Mouse (Mus musculus) testis, adult 2 months (tissue): Measurements from ENCODE around the gene 9930022D16Rik. TPM values are rescaled to one million over a fixed set of nuclear protein-coding genes. Genes with fewer than 3 reads are reported as not detected.

Source experiments
- H3K27ac ChIP-seq: fragments of 200-500 bp; 2 replicates; pipeline ENCODE4 v1.5.1; 2012; ENCODE audit warnings: low read depth, low read length; ENCODE audit not compliant: control insufficient read depth, insufficient read depth
- H3K27me3 ChIP-seq: fragments of 200-500 bp; 2 replicates; pipeline ENCODE4 v1.6.1; 2012; ENCODE audit warnings: mild to moderate bottlenecking, low read length, moderate library complexity; ENCODE audit not compliant: control insufficient read depth, insufficient read depth
- H3K36me3 ChIP-seq: fragments of 200-500 bp; 2 replicates; pipeline ENCODE4 v1.6.1; 2012; ENCODE audit warnings: mild to moderate bottlenecking, low read length; ENCODE audit not compliant: control insufficient read depth, insufficient read depth
- H3K4me1 ChIP-seq: fragments of 200-500 bp; 2 replicates; pipeline ENCODE4 v1.6.1; 2012; ENCODE audit warnings: low read length; ENCODE audit not compliant: control insufficient read depth, insufficient read depth
- H3K4me3 ChIP-seq: fragments of 200-500 bp; 2 replicates; pipeline ENCODE4 v1.5.1; 2012; ENCODE audit warnings: low read depth, mild to moderate bottlenecking, low read length, moderate library complexity, mixed read lengths; ENCODE audit not compliant: control insufficient read depth
- CTCF ChIP-seq: fragments of 200-500 bp; IDR thresholded peaks from 2 replicates; pipeline ENCODE4 v1.5.1; 2012; ENCODE audit warnings: low read depth, mild to moderate bottlenecking, inconsistent platforms, low read length, moderate library complexity; ENCODE audit not compliant: control insufficient read depth, insufficient read depth, insufficient replicate concordance
- POLR2A ChIP-seq: fragments of 200-500 bp; IDR thresholded peaks from 2 replicates; pipeline ENCODE4 v1.6.1; 2012; ENCODE audit warnings: low read depth, mild to moderate bottlenecking, inconsistent platforms, low read length, moderate library complexity; ENCODE audit not compliant: control insufficient read depth
- polyA plus RNA-seq: library from polyadenylated mRNA; depleted of rRNA; stranded (reverse); fragments of >200 nt; gene quantifications from 2 replicates; pipeline ENCODE4 v1.2.3, GENCODE M21; 2012

The 9930022D16Rik gene
- polyA plus RNA-seq, 1 experiment = not detected

DNA sequence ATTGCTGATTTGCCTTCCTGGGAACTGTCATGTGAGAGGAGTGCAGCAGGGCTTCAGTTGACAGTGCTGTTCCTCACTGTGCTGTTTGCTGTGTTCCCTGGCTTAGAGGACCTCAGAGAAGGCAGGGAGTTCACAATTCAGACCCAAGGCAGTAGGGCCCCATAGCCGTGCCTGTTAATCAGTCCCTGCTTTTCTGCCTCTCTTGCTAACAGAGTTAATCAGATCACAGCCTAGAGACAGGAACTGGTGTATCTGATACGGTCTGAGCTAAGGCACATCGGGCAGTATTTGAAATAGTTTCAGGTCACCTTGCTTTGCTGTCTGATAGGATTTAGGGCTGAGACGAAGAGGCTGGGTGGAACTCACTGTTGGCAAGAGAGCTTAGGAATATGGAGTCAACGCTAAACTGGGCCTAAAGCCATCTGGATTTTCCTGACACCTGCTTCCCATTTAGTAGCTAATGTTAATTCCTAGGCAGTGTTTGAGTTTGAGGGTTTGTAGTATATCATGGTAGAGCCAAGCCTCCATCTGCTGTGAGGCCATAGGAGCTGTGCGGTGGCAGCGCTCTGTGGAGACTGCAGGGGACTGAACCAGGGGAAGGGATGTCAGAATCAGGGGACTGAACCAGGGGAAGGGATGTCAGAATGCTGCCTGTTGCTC lies 37.1 kb upstream of the 9930022D16Rik start:
- Histone ChIP-seq H3K4me3 (no peak overlapping the region), H3K4me1 (peaks cover 2% of the 10 kb centered on the region; the same call in 1 of the 2 replicates), H3K36me3 (no peaks in the 10 kb centered on the region), H3K27me3 (no peaks in the 10 kb centered on the region), H3K27ac (no peak overlapping the region)
- TF ChIP-seq POLR2A (no peak), CTCF (no peak)

DNA sequence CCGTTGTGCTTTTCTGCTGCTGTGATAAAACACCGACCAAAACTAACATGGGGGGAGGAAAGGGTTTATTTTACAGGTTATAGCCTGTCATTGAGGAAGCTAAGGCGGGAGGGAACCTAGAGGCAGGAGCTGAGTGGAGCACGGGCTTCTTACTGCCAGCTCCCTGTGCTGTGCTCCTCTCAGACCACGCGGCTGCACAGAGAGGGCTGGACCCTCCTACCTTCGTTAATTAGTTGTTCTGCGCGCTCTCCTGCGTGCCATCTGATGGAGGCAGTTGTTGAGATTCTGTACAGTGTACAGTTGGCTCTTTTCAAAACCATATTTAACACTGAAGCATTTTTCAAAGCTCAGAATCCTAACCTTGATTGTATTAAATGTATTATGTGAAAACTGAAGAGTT lies 36.2 kb upstream of the 9930022D16Rik start:
- no peak overlapping the region for H3K4me3 ChIP-seq
- no peak overlapping the region for H3K27ac ChIP-seq
- no peak for TF ChIP-seq POLR2A
- no peak for TF ChIP-seq CTCF
- H3K27me3 ChIP-seq = no peaks in the 10 kb centered on the region
- H3K4me1 ChIP-seq = peaks cover 2% of the 10 kb centered on the region; the same call in 1 of the 2 replicates
- no peaks in the 10 kb centered on the region for H3K36me3 ChIP-seq

- Histone ChIP-seq H3K27me3 (no peaks in the 10 kb centered on the region), H3K27ac (no peak overlapping the region), H3K36me3 (no peaks in the 10 kb centered on the region), H3K4me3 (no peak overlapping the region), H3K4me1 (peaks cover 2% of the 10 kb centered on the region; the same call in 1 of the 2 replicates)
- TF ChIP-seq CTCF (no peak), POLR2A (no peak)
Measured at GRCm38 (mm10) chr11:109378051-109378450, 35.7 kb upstream of the 9930022D16Rik start.

DNA sequence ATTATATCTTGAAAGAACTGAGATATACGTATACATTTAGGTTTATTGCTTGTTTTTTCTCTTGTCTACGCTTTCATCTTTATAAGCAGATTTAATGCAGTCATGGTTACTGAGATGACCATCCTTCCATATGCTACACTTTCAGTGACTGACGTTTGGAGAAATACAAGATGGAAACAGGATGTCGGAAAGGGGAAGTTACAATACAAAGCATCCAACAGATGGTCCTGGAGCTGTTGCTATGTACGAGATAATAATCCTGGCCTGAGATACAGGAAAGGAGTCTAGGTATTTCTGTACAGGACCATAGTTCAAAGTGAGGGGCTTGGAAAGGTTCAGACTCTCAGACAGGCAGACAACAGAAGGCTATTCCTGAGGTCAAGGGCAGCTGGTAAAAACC lies 33.1 kb upstream of the 9930022D16Rik start:
- Histone ChIP-seq H3K27me3 (no peaks in the 10 kb centered on the region), H3K4me3 (no peak overlapping the region), H3K4me1 (no peaks in the 10 kb centered on the region), H3K36me3 (no peaks in the 10 kb centered on the region), H3K27ac (no peak overlapping the region)
- TF ChIP-seq POLR2A (no peak), CTCF (no peak)

- Histone ChIP-seq H3K36me3 (no peaks in the 10 kb centered on the region), H3K27ac (no peak overlapping the region), H3K4me1 (no peaks in the 10 kb centered on the region), H3K4me3 (no peak overlapping the region), H3K27me3 (no peaks in the 10 kb centered on the region)
- TF ChIP-seq CTCF (no peak), POLR2A (no peak)
Measured at GRCm38 (mm10) chr11:109385296-109385695, 28.4 kb upstream of the 9930022D16Rik start.

DNA sequence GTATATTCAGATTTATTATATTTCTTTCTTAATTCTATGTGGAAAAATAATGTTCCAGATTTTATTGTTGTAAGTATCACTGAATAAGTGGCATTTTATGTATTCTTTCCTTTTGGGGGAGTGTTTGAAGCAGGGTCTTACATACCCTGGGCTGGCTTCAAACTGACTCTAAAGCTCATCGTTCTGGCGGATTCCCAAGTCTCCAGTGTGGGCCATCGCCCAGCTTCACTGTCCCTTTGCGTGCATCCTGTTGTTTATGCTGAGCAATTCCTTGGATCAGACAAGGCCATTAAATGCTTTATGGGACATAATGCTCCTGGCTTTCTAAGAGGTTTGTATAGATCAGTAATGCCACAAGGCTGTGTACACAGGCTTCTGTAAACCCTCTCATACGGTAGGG lies 24.7 kb upstream of the 9930022D16Rik start:
- TF ChIP-seq CTCF (no peak), POLR2A (no peak)
- H3K27ac ChIP-seq = no peak overlapping the region
- H3K4me3 ChIP-seq = no peak overlapping the region
- H3K27me3 ChIP-seq = no peaks in the 10 kb centered on the region
- no peaks in the 10 kb centered on the region for H3K4me1 ChIP-seq
- no peaks in the 10 kb centered on the region for H3K36me3 ChIP-seq

DNA sequence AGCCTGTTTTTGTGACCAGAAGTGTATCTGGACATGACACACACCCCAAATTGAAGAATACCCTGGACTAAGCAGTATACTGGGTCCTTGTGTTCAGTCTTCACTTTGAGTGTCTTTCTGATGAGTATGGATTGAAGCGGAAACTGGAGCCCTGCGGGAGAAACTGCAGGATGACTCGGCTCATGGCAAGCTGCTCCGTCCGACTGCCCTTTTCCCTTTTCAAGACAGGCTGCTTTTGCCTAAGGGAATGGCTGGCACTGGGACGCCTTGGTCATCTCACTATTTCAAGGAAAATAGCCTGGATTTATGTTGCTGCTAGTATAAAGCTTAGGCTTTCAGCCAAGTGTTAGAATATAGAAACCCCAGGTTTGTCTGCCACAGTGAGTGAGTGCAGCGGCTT lies 22.5 kb upstream of the 9930022D16Rik start:
- Histone ChIP-seq H3K27ac (no peak overlapping the region), H3K4me1 (no peaks in the 10 kb centered on the region), H3K4me3 (no peak overlapping the region), H3K36me3 (no peaks in the 10 kb centered on the region), H3K27me3 (no peaks in the 10 kb centered on the region)
- TF ChIP-seq POLR2A (no peak), CTCF (no peak)

- no peak for TF ChIP-seq CTCF
- no peaks in the 10 kb centered on the region; the same call in 1 of the 2 replicates for H3K36me3 ChIP-seq
- H3K27me3 ChIP-seq = no peaks in the 10 kb centered on the region
- no peak overlapping the region for H3K27ac ChIP-seq
- no peak overlapping the region for H3K4me3 ChIP-seq
- no peaks in the 10 kb centered on the region for H3K4me1 ChIP-seq
Measured at GRCm38 (mm10) chr11:109391760-109392159, 22.0 kb upstream of the 9930022D16Rik start.
